Mouse (Mus musculus) CH12.LX (cell line): ENCODE measurements around the gene Rapgef4. TPM values are rescaled to one million over a fixed set of nuclear protein-coding genes. Genes with fewer than 3 reads are reported as not detected.

ENCODE experiments used
- DNase-seq: peaks from one replicate; pipeline ENCODE4 v3.0.0-alpha.2; 2013; ENCODE audit errors: extremely low read depth
- H3K27ac ChIP-seq: 2 replicates; pipeline ENCODE4 v1.5.1; 2012; ENCODE audit warnings: low read depth, mild to moderate bottlenecking, control low read depth, moderate library complexity; ENCODE audit not compliant: insufficient read depth
- H3K27me3 ChIP-seq: replicated peaks from 2 replicates; pipeline ENCODE3; 2012; ENCODE audit warnings: inconsistent platforms
- H3K36me3 ChIP-seq, 2 experiments: replicated peaks in 1 of 2; 2 replicates each; pipeline versions ENCODE3 to v1.6.1; 2012; ENCODE audit warnings: inconsistent platforms in 1 of 2, low read length in 1 of 2, mild to moderate bottlenecking in 1 of 2, mixed read lengths in 1 of 2, moderate library complexity in 1 of 2; ENCODE audit not compliant: control insufficient read depth in 1 of 2, insufficient read depth in 1 of 2
- H3K4me1 ChIP-seq, 2 experiments: 2 replicates each; pipeline ENCODE4 v1.6.1; 2012; ENCODE audit warnings: inconsistent platforms in 1 of 2, moderate library complexity in 1 of 2; ENCODE audit not compliant: insufficient read depth in 2 of 2, control insufficient read depth in 1 of 2
- H3K4me2 ChIP-seq: 2 replicates; pipeline ENCODE4 v1.6.1; 2012; ENCODE audit warnings: low read depth, mild to moderate bottlenecking, control low read depth; ENCODE audit not compliant: poor library complexity, insufficient read depth, severe bottlenecking
- H3K4me3 ChIP-seq, 3 experiments: fragments of 150-350 bp in 1 of 3; sonication (generic) in 1 of 3; replicated peaks in 1 of 3; 2 replicates each; pipeline versions ENCODE3 to v1.5.1; 2011 to 2012; ENCODE audit warnings: low read depth in 2 of 3, low read length in 2 of 3, mild to moderate bottlenecking in 2 of 3, moderate library complexity in 2 of 3, control low read depth in 1 of 3, improper control_type of control experiment in 1 of 3, inconsistent platforms in 1 of 3, mixed read lengths in 1 of 3; ENCODE audit not compliant: poor library complexity in 1 of 3
- H3K79me2 ChIP-seq: replicated peaks from 2 replicates; pipeline ENCODE4 v1.6.1; 2012; ENCODE audit warnings: mild to moderate bottlenecking, moderate library complexity; ENCODE audit not compliant: control insufficient read depth, poor library complexity, insufficient read depth, severe bottlenecking; ENCODE audit errors: extremely low read depth
- H3K9ac ChIP-seq: 2 replicates; pipeline ENCODE4 v1.6.1; 2012; ENCODE audit warnings: low read depth, mild to moderate bottlenecking, control low read depth, moderate library complexity; ENCODE audit not compliant: insufficient read depth
- H3K9me3 ChIP-seq: replicated peaks from 2 replicates; pipeline ENCODE3; 2012; ENCODE audit warnings: low read length, inconsistent platforms, mixed read lengths
- BHLHE40 ChIP-seq: IDR thresholded peaks from 2 replicates; pipeline ENCODE4 v1.6.1; 2011; ENCODE audit warnings: mild to moderate bottlenecking, low read depth, low read length, improper control_type of control experiment
- CHD1 ChIP-seq: IDR thresholded peaks from 2 replicates; pipeline ENCODE4 v1.6.1; 2012; ENCODE audit warnings: low read depth, low read length, improper control_type of control experiment, inconsistent platforms
- CHD2 ChIP-seq: IDR thresholded peaks from 2 replicates; pipeline ENCODE4 v1.6.1; 2011; ENCODE audit warnings: low read length, improper control_type of control experiment
- CTCF ChIP-seq, 2 experiments: IDR thresholded peaks in 1 of 2; conservative IDR thresholded peaks in 1 of 2; 2 replicates each; pipeline ENCODE4 v1.5.1; 2011 to 2012; ENCODE audit warnings: low read depth in 2 of 2, low read length in 2 of 2, improper control_type of control experiment in 1 of 2, inconsistent platforms in 1 of 2, mild to moderate bottlenecking in 1 of 2, moderate library complexity in 1 of 2
- E2F4 ChIP-seq: IDR thresholded peaks from 2 replicates; pipeline ENCODE4 v1.6.1; 2011; ENCODE audit warnings: low read depth, low read length, improper control_type of control experiment; ENCODE audit not compliant: insufficient replicate concordance
- IRF4 ChIP-seq: IDR thresholded peaks from 2 replicates; pipeline ENCODE4 v1.6.1; 2014; ENCODE audit warnings: low read depth, mild to moderate bottlenecking, inconsistent platforms, low read length, improper control_type of control experiment
- JUND ChIP-seq: conservative IDR thresholded peaks from 2 replicates; pipeline ENCODE4 v1.6.1; 2011; ENCODE audit warnings: low read depth, low read length, improper control_type of control experiment
- MAX ChIP-seq: IDR thresholded peaks from 2 replicates; pipeline ENCODE4 v1.6.1; 2011; ENCODE audit warnings: low read length, improper control_type of control experiment
- MYC ChIP-seq: IDR thresholded peaks from 2 replicates; pipeline ENCODE4 v1.6.1; 2011; ENCODE audit warnings: low read depth, mild to moderate bottlenecking, improper control_type of control experiment, low read length
- POLR2AphosphoS2 ChIP-seq: IDR thresholded peaks from 2 replicates; pipeline ENCODE4 v1.6.1; 2011; ENCODE audit warnings: low read depth, low read length, improper control_type of control experiment
- RAD21 ChIP-seq: IDR thresholded peaks from 2 replicates; pipeline ENCODE4 v1.6.1; 2011; ENCODE audit warnings: low read depth, mild to moderate bottlenecking, low read length, improper control_type of control experiment, moderate library complexity
- TBP ChIP-seq: conservative IDR thresholded peaks from 2 replicates; pipeline ENCODE4 v1.6.1; 2011; ENCODE audit warnings: low read depth, low read length, improper control_type of control experiment
- TCF12 ChIP-seq: IDR thresholded peaks from 2 replicates; pipeline ENCODE4 v1.6.1; 2014; ENCODE audit warnings: low read depth, mild to moderate bottlenecking, inconsistent platforms, low read length, improper control_type of control experiment
- USF2 ChIP-seq: conservative IDR thresholded peaks from 2 replicates; pipeline ENCODE4 v1.6.1; 2011; ENCODE audit warnings: low read depth, low read length, improper control_type of control experiment
- ZC3H11A ChIP-seq: IDR thresholded peaks from 2 replicates; pipeline ENCODE4 v1.6.1; 2012; ENCODE audit warnings: low read depth, mild to moderate bottlenecking, inconsistent platforms, low read length, improper control_type of control experiment
- ZMIZ1 ChIP-seq: IDR thresholded peaks from 2 replicates; pipeline ENCODE4 v1.6.1; 2012; ENCODE audit warnings: low read depth, mild to moderate bottlenecking, inconsistent platforms, low read length, improper control_type of control experiment
- ZNF384 ChIP-seq: IDR thresholded peaks from 2 replicates; pipeline ENCODE4 v1.6.1; 2012; ENCODE audit warnings: low read depth, low read length, improper control_type of control experiment, inconsistent platforms
- dilution Hi-C: fragments of 300-500 bp; cut with MboI; formaldehyde crosslinking; loops from 2 replicates; pipeline ENCODE4 v1.14.3; 2020; ENCODE audit warnings: low sequenced_read_pairs; ENCODE audit not compliant: extremely low pct_unique_long_range_greater_than_20kb, extremely low pct_ligation_motif_present
- in situ Hi-C: fragments of 300-500 bp; cut with MboI; formaldehyde crosslinking; loops from 3 replicates; pipeline ENCODE4 v1.14.3; 2019; ENCODE audit warnings: low sequenced_read_pairs, low pct_ligation_motif_present, low pct_unique_long_range_greater_than_20kb, mixed read lengths
- polyA plus RNA-seq: library from polyadenylated mRNA; unstranded; fragments of >175 nt; gene quantifications from 2 replicates; pipeline ENCODE4 v1.2.1, GENCODE M21; 2012; ENCODE audit warnings: low read depth; ENCODE audit not compliant: insufficient read length
- total RNA-seq, 2 experiments: library from RNA; depleted of rRNA; stranded (reverse); fragments of 300-350 nt in 1 of 2; fragments of >200 nt in 1 of 2; gene quantifications; 2 replicates each; pipeline ENCODE4 v1.2.3; 2012 to 2014

The Rapgef4 gene
- total and polyA plus RNA-seq, 3 experiments = 0.12 to 0.13 TPM; not detected in 1

GRCm38 (mm10) chr2:72094038-72094437 lies 113.0 kb downstream of the Rapgef4 start:
- in situ Hi-C loops (loop anchor here (10.0 kb wide), 1 partner anchor 51 kb away; no protein-coding TSS in a partner anchor), dilution Hi-C loops (no loop called here)
- TF ChIP-seq ZC3H11A (no peak), TBP (no peak), BHLHE40 (no peak), USF2 (no peak), CHD1 (no peak), CHD2 (no peak), MAX (no peak), E2F4 (no peak), TCF12 (no peak)
- Histone ChIP-seq H3K36me3 (no peaks in the 10 kb centered on the region), H3K27me3 (no peaks in the 10 kb centered on the region), H3K4me1 (peaks cover 0 to 5% of the 10 kb centered on the region in 2 experiments; a peak in 2 of 4 replicates), H3K4me2 (no peak overlapping the region), H3K79me2 (no peaks in the 10 kb centered on the region), H3K9ac (no peak overlapping the region), H3K27ac (no peak overlapping the region), H3K9me3 (no peaks in the 10 kb centered on the region), H3K4me3 (no peak overlapping the region)
- no peak for DNase-seq

GRCm38 (mm10) chr2:72094446-72094845 lies 113.4 kb downstream of the Rapgef4 start:
- DNase-seq = no peak
- H3K36me3 ChIP-seq = no peaks in the 10 kb centered on the region
- H3K79me2 ChIP-seq = no peaks in the 10 kb centered on the region
- H3K9ac ChIP-seq = no peak overlapping the region
- in situ Hi-C loops (loop anchor here (10.0 kb wide), 1 partner anchor 50 kb away; no protein-coding TSS in a partner anchor), dilution Hi-C loops (no loop called here)
- TF ChIP-seq MYC (no peak), ZNF384 (no peak)
- H3K4me3 ChIP-seq = no peak overlapping the region
- H3K4me2 ChIP-seq = no peak overlapping the region
- H3K27ac ChIP-seq = no peak overlapping the region
- H3K9me3 ChIP-seq = no peaks in the 10 kb centered on the region
- no peaks in the 10 kb centered on the region for H3K27me3 ChIP-seq
- peaks cover 0 to 5% of the 10 kb centered on the region in 2 experiments; a peak in 2 of 4 replicates for H3K4me1 ChIP-seq

GRCm38 (mm10) chr2:72095002-72095401 lies 114.0 kb downstream of the Rapgef4 start:
- H3K4me1 ChIP-seq = peaks cover 0 to 5% of the 10 kb centered on the region in 2 experiments; a peak in 2 of 4 replicates
- TF ChIP-seq POLR2AphosphoS2 = no peak
- TF ChIP-seq ZNF384 = no peak
- TF ChIP-seq IRF4 = no peak
- TF ChIP-seq RAD21 = no peak
- no peak for TF ChIP-seq TCF12
- TF ChIP-seq ZMIZ1 = no peak
- TF ChIP-seq CHD1 = no peak
- TF ChIP-seq E2F4 = no peak
- no peak for TF ChIP-seq BHLHE40
- TF ChIP-seq CTCF (conservative IDR thresholded peaks at IDR 0.05 in 1 of 2, IDR thresholded peaks at IDR 0.05 in 1 of 2; ENCODE audit: low read depth in 2 of 2, low read length in 2 of 2) = no peak
- no peak for TF ChIP-seq JUND
- TF ChIP-seq, all 38 proteins: peak for 0
- H3K79me2 ChIP-seq = no peaks in the 10 kb centered on the region
- no peaks in the 10 kb centered on the region for H3K27me3 ChIP-seq
- dilution Hi-C loops = no loop called here
- no peaks in the 10 kb centered on the region for H3K36me3 ChIP-seq
- no peak overlapping the region for H3K4me3 ChIP-seq
- no peak overlapping the region for H3K27ac ChIP-seq
- no peaks in the 10 kb centered on the region for H3K9me3 ChIP-seq
- in situ Hi-C loops = loop anchor here (10.0 kb wide), 1 partner anchor 50 kb away; no protein-coding TSS in a partner anchor
- DNase-seq = no peak
- no peak overlapping the region for H3K4me2 ChIP-seq
- H3K9ac ChIP-seq = no peak overlapping the region
